Mouse (Mus musculus) thymus, adult 2 months (tissue): ENCODE data around the gene St13.

Source experiments
- CTCF ChIP-seq: fragments of 200-500 bp; IDR thresholded peaks from 2 replicates; pipeline ENCODE4 v1.5.1; 2012; ENCODE audit warnings: mild to moderate bottlenecking, control low read depth, low read length, moderate library complexity, borderline replicate concordance; ENCODE audit not compliant: control insufficient read depth, poor library complexity, insufficient read depth; ENCODE audit errors: extremely low read depth
- POLR2A ChIP-seq: fragments of 200-500 bp; IDR thresholded peaks from 2 replicates; pipeline ENCODE4 v1.6.1; 2012; ENCODE audit warnings: mild to moderate bottlenecking, low read length, control low read depth, moderate library complexity; ENCODE audit not compliant: control insufficient read depth, poor library complexity, insufficient read depth; ENCODE audit errors: extremely low read depth

DNA sequence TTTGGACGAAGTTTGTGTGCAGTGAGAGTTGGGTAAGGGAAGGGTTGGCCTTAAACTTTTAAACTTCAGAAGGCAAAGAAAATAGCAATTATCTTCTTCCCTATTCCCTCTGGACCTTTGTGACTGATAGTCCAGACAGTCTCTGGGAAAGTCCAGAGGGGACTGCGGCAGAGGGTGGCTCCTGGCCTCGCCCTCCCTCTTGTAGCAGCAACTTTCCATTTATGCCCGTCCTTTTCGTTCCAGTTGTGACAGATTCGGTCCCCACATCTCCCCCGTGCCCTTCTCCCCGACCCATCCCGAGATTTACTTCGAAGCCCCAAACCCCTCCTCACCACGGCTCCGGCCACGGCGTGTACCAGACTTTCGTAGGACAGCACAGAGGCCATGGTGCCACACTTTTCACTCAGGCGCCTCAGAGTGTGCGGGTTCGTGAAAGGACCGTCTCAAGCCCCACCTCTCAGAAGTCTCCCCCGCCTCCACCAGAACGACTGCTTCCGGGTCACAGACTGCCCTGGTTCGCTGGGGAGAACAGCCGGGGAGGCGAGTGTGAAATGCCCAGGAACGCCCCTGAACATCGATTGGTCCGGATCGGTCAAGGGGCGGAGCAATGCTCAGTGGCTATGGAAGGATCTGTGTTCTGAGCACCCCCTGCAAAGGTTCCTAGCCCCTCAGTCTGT, 39.4 kb downstream of the St13 start, which contains the start of gene Slc25a17:
- TF ChIP-seq POLR2A (no peak; the same call in none of the 2 replicates), CTCF (0 out of 2 replicates have a peak, but pooled peaks have one; percentile 23)
